Mouse (Mus musculus) brown adipose tissue, adult 24 weeks (tissue): ENCODE measurements around the gene Lce1b. TPM values are rescaled to one million over a fixed set of nuclear protein-coding genes. Genes with fewer than 3 reads are reported as not detected.
"Not testable (repeated sequence)": the region's sequence is repeated elsewhere in the genome, so short reads cannot be mapped to it uniquely, and the experiment has no call there.

Source experiments
- H3K27ac ChIP-seq: fragments of 200-500 bp; replicated peaks from 2 replicates; pipeline ENCODE4 v1.5.1; 2012; ENCODE audit warnings: low read depth, mild to moderate bottlenecking, low read length
- H3K4me1 ChIP-seq: fragments of 200-500 bp; 2 replicates; pipeline ENCODE4 v1.6.1; 2012; ENCODE audit warnings: low read length, mixed read lengths; ENCODE audit not compliant: control insufficient read depth, insufficient read depth, insufficient read length
- H3K4me3 ChIP-seq: fragments of 200-500 bp; 2 replicates; pipeline ENCODE4 v1.5.1; 2012; ENCODE audit warnings: low read depth, mild to moderate bottlenecking, low read length, moderate library complexity; ENCODE audit not compliant: insufficient read depth
- polyA plus RNA-seq: library from polyadenylated mRNA; stranded (reverse); fragments of >200 nt; gene quantifications from 2 replicates; pipeline ENCODE4 v1.2.4, GENCODE M21; 2012; ENCODE audit not compliant: missing spikeins, insufficient read depth, insufficient read length

Lce1b gene
- not detected in 2 replicates for polyA plus RNA-seq

- Histone ChIP-seq H3K4me1 (no peaks in the 10 kb centered on the region), H3K4me3 (no peak within 1 kb of the TSS), H3K27ac (no peak within 1 kb of the TSS)
Measured at GRCm38 (mm10) chr3:92656826-92657225, at the start of gene Lce1b. Lce1b (minus strand) TSS chr3:92656926.

DNA sequence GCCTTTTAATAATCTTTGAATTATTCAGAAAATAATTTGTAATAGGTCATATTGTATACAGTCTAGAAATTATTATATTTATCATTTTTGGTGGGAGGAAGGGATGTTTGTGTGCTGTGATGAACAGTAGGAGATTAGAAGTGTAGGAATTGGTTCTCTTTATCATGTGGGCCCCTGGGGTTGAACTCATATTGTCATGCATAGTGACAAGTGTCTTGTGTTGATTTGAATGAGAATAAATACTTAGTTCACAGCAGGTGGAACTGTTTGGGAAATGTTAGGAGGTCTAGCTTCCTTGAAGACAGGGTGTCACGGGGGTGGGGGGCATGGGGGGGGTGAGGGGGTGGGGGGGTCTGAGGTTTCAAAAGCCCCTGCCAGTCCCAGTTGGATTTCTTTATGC, 37.9 kb upstream of the Lce1b start:
- no peak overlapping the region for H3K4me3 ChIP-seq
- H3K27ac ChIP-seq = no peak overlapping the region
- H3K4me1 ChIP-seq = no peaks in the 10 kb centered on the region

- no peaks in the 10 kb centered on the region for H3K4me1 ChIP-seq
Measured at GRCm38 (mm10) chr3:92691688-92692087, 35.0 kb upstream of the Lce1b start.

DNA sequence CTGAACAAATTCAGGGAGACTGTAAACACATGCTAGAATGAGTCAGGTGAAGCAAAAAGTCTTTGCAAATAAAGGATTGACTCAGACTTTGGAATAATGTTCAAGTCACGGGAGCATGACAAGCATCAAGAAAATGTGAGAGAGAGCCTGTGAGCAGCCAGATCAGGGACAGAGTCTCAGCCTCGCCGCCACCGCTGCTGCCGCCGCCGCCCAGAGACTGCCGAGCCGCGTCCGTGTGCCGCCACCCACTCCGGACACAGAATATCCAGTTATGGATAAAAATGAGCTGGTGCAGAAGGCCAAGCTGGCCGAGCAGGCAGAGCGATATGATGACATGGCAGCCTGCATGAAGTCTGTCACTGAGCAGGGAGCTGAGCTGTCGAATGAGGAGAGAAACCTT, 32.4 kb upstream of the Lce1b start:
- not testable (repeated sequence) for H3K4me1 ChIP-seq, H3K4me3 ChIP-seq, H3K27ac ChIP-seq

More at GRCm38 (mm10) chr3:92691688-92692087, 35.0 kb upstream of the Lce1b start:
- no peak overlapping the region for H3K27ac ChIP-seq
- H3K4me3 ChIP-seq = no peak overlapping the region

- Histone ChIP-seq H3K27ac (no peak within 1 kb of the TSS), H3K4me1 (no peaks in the 10 kb centered on the region), H3K4me3 (no peak within 1 kb of the TSS)
Measured at GRCm38 (mm10) chr3:92687110-92687509, 30.4 kb upstream of the Lce1b start, which contains the start of gene Lce1d. Lce1d (minus strand) TSS chr3:92687210.

DNA sequence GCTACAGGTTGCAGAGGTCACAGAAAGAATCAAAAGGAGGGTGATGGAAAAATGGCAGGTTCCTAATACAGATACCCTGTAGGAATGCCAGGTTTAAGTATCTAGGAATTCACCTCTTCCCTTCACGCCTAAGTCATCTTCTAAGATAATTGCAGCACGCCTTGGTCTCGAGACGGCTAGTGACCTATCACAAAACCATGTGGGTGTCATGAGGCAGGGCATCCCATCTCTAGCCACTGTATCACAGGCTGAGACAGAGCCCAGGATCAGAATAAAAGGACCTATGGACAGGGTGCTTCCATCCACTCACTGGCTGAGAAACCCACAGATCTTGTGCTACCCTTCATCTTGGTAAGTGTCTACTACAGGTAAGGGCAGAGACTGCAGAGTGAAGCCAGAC, 22.2 kb upstream of the Lce1b start, which contains the start of gene Lce1c:
Gene Lce1c (plus strand): TSS at position 301 of the 400 bp plus-strand sequence.
- no peak within 1 kb of the TSS for H3K4me3 ChIP-seq
- no peaks in the 10 kb centered on the region for H3K4me1 ChIP-seq
- H3K27ac ChIP-seq = no peak within 1 kb of the TSS

- no peak within 1 kb of the TSS for H3K4me3 ChIP-seq
- H3K27ac ChIP-seq = no peak within 1 kb of the TSS
- H3K4me1 ChIP-seq = no peaks in the 10 kb centered on the region
Measured at GRCm38 (mm10) chr3:92670215-92670614, 13.5 kb upstream of the Lce1b start, which contains the start of gene Lce1a2. Lce1a2 (minus strand) TSS chr3:92670315.

GRCm38 (mm10) chr3:92648207-92648606, 8.5 kb downstream of the Lce1b start, which contains the start of gene Lce1a1:
Lce1a1 (minus strand) TSS chr3:92648307.
- Histone ChIP-seq H3K27ac (no peak within 1 kb of the TSS), H3K4me1 (no peaks in the 10 kb centered on the region), H3K4me3 (no peak within 1 kb of the TSS)

GRCm38 (mm10) chr3:92639854-92640253, 16.9 kb downstream of the Lce1b start:
- H3K4me3 ChIP-seq = no peak overlapping the region
- no peak overlapping the region for H3K27ac ChIP-seq
- H3K4me1 ChIP-seq = no peaks in the 10 kb centered on the region

- no peak overlapping the region for H3K4me3 ChIP-seq
Measured at GRCm38 (mm10) chr3:92638653-92638991, 18.1 kb downstream of the Lce1b start.

DNA sequence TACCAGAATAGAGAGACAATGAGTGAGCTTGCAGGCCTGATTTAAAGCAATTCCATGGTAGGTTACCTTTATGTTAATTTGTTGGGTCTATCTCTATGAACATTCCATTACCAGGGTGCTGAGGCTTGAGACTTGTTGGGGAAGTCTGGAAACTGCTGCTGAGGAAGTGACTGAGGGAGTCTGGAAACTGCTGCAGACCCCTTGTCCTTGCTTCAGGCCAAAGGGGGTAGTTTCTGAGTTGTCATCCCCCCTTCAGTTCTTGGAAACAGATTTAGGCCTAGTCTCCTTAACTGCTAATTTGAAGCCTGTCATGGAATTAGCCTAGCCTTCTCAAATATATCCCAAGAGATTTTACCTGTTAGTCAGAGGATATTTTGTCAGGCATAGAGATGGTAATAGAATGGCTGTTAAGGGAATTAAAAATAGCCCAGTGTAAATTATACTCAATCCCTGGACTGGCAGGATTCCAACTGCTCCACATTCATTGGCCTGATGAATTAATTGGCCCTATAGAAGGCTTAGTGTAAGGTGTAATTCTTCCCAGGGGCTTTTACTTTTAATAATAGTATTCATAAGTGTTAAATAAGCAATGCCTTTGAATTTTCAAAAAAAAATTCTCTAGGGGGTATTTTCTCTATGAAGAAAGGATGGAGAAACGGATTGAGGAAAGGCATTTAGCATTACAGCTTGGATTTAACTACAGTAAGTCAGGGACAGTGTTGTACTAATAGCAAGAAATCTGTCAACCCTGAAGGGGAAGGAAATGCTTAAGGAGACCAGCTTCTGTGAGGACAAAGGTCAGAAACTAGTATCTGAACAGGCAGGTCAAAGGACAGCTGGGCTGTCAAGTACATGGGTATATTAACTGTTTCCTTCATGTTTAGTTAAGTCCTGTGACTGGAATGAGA, 18.7 kb downstream of the Lce1b start:
- no peak overlapping the region for H3K27ac ChIP-seq
- H3K4me3 ChIP-seq = no peak overlapping the region
- H3K4me1 ChIP-seq = no peaks in the 10 kb centered on the region

More at GRCm38 (mm10) chr3:92638653-92638991, 18.1 kb downstream of the Lce1b start:
- Histone ChIP-seq H3K27ac (no peak overlapping the region), H3K4me1 (no peaks in the 10 kb centered on the region)

- Histone ChIP-seq H3K27ac (no peak within 1 kb of the TSS), H3K4me3 (no peak within 1 kb of the TSS), H3K4me1 (no peaks in the 10 kb centered on the region)
Measured at GRCm38 (mm10) chr3:92621560-92621959, 35.2 kb downstream of the Lce1b start, which contains the start of gene Lce6a. Lce6a (minus strand) TSS chr3:92621660.

- no peak overlapping the region for H3K27ac ChIP-seq
- no peaks in the 10 kb centered on the region for H3K4me1 ChIP-seq
- H3K4me3 ChIP-seq = no peak overlapping the region
Measured at GRCm38 (mm10) chr3:92609804-92610203, 46.9 kb downstream of the Lce1b start.

DNA sequence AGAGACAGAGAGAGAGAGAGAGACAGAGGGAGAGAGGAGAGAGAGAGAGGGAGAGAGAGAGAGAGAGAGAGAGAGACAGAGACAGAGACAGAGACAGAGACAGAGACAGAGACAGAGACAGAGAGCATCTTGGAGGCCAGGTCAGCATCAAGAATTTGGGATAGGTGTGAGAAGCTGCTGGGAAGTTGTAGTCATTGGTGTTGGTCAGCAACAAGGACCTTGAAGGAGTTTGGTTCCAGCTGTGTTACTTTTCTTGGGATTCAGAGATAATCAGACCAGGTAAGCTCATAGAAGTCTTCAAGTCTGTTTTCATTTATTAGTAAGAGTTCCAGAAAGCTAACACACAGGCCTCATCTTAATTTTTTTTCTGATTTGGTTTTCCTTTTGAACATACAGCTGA, 49.3 kb downstream of the Lce1b start, which contains the start of gene 2210017I01Rik:
Gene 2210017I01Rik (minus strand): TSS at position 101 of the 400 bp plus-strand sequence.
- Histone ChIP-seq H3K4me1 (no peaks in the 10 kb centered on the region), H3K4me3 (no peak within 1 kb of the TSS), H3K27ac (no peak within 1 kb of the TSS)
